Mouse (Mus musculus) urinary bladder, postnatal 25 days (tissue): ENCODE results near the gene M6pr.
"Not testable (repeated sequence)": the region's sequence is repeated elsewhere in the genome, so short reads cannot be mapped to it uniquely, and the experiment has no call there.

Source experiments
- DNase-seq: peaks from one replicate; pipeline ENCODE4 v3.0.0; 2022; ENCODE audit warnings: low spot score

Gene M6pr

GRCm38 (mm10) chr6:122342125-122342524, 33.6 kb downstream of the M6pr start:
- DNase-seq = no peak

GRCm38 (mm10) chr6:122343719-122344118, 35.2 kb downstream of the M6pr start:
- no peak for DNase-seq

GRCm38 (mm10) chr6:122344386-122345116, 36.0 kb downstream of the M6pr start:
- DNase-seq = no peak

- DNase-seq = no peak
Observed at GRCm38 (mm10) chr6:122345731-122346130, 37.2 kb downstream of the M6pr start.

GRCm38 (mm10) chr6:122346399-122346798, 37.9 kb downstream of the M6pr start:
- DNase-seq = no peak

- not testable (repeated sequence) for DNase-seq
Observed at GRCm38 (mm10) chr6:122347326-122347725, 38.8 kb downstream of the M6pr start.

- DNase-seq = no peak
Observed at GRCm38 (mm10) chr6:122355909-122356308, 47.4 kb downstream of the M6pr start.

- no peak for DNase-seq
Observed at GRCm38 (mm10) chr6:122357089-122357488, 48.6 kb downstream of the M6pr start.

GRCm38 (mm10) chr6:122365706-122366105, 57.2 kb downstream of the M6pr start:
- no peak for DNase-seq

GRCm38 (mm10) chr6:122366287-122366686, 57.8 kb downstream of the M6pr start:
- no peak for DNase-seq

- DNase-seq = no peak
Observed at GRCm38 (mm10) chr6:122366976-122367375, 58.5 kb downstream of the M6pr start.
